Mouse (Mus musculus): Measurements from ENCODE around the gene Dhodh. TPM values are rescaled to one million over a fixed set of nuclear protein-coding genes. Genes with fewer than 3 reads are reported as not detected.
A peak's percentile ranks its signal among the peaks of the same experiment; 100 is the strongest.

Dhodh gene
- polyA plus RNA-seq, 1 experiment from 2014 or later = 33.6 TPM

DNA sequence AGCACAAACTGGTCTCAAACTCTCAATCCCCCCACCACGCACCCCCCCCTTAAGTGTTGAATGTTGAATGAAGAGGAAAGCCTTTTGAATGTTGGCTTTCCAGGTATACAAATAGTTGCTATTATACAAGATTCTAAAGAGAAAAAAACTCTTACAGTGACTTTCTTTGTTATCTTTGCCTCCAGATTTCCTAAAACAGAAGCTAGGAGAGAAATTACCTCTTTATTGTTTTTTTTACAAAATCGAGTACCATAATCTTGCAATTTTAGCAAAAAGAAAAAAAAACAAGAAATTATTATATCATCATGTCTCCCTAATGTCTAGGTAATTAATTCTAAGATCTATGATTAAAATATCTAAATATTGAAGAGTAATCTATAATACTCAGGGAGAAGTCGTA lies 7.1 kb upstream of the Dhodh start:
- no peak for ATAC-seq (ENCODE audit: extremely low read depth, insufficient number of reproducible peaks, low FRiP score, low TSS enrichment)
- Histone ChIP-seq H3K4me3 (no peak overlapping the region), H3K27me3 (replicated peaks) (peaks cover 7% of the 10 kb centered on the region; the same call in 1 of the 2 replicates), H3K4me1 (0 out of 2 replicates have a peak, but pooled peaks cover 4% of the 10 kb centered on the region), H3K9me3 (no peaks in the 10 kb centered on the region), H3K27ac (replicated peaks) (no peak overlapping the region), H3K4me2 (no peak overlapping the region), H3K36me3 (no peaks in the 10 kb centered on the region), H3K9ac (no peak overlapping the region)
- 69% methylated on average over 3 of the region's 3 CpGs for WGBS

DNA sequence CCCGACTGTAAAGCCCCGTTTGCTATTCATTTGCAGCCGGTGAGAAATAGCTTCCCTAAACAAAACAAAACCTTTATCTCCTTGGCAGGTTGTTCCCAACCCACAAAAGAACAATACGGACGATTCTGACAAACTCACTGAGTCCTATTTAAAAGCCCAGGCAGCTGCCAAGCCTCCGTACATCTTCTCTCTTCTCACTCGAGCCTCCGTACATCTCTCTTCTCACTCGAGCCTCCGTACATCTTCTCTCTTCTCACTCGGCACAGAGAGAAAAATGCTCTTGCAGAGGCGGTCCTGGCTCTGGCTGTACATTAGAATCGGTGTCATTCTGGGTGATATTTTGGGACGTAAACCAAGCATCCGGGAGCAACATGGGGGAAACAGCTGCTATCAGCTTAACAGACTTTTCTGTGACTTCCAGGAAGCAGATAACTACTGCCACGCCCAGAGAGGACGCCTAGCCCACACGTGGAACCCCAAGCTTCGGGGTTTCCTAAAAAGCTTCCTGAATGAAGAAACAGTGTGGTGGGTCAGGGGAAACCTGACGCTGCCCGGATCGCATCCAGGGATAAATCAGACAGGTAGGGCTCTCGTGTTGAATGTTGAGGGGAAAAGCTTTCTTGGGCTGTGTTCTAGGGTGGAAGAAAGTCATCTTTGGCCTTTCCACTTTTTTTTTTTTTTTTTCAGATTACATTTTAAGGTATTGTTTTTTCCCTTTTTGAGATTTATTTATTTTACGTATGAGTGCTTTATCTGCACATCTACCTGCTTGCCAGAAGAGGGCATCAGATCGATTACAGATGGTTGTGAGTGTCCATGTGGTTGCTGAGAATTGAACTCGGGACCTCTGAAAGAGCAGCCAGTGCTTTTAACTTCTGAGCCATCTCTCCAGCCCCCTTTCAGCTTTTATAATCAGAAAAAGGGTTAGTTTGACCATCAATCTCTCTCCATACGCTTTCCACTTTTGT lies 6.1 kb upstream of the Dhodh start, which contains the start of gene Pkd1l3:
Gene Pkd1l3 (plus strand): TSS at position 275 of the 968 bp plus-strand sequence.
- no peaks in the 10 kb centered on the region for H3K36me3 ChIP-seq
- peak within 1 kb of the TSS; percentile 7; the same call in 1 of the 2 replicates for H3K9ac ChIP-seq
- peak within 1 kb of the TSS; percentile 56 for H3K4me2 ChIP-seq
- no peak for ATAC-seq (ENCODE audit: extremely low read depth, insufficient number of reproducible peaks, low FRiP score, low TSS enrichment)
- H3K4me1 ChIP-seq = 0 out of 2 replicates have a peak, but pooled peaks cover 4% of the 10 kb centered on the region
- H3K9me3 ChIP-seq = no peaks in the 10 kb centered on the region
- 45% methylated on average over 27 of the region's 27 CpGs for WGBS
- peaks cover 7% of the 10 kb centered on the region; the same call in 1 of the 2 replicates for H3K27me3 ChIP-seq (replicated peaks)
- H3K27ac ChIP-seq (replicated peaks) = no peak within 1 kb of the TSS
- peak within 1 kb of the TSS; percentile 27 for H3K4me3 ChIP-seq

DNA sequence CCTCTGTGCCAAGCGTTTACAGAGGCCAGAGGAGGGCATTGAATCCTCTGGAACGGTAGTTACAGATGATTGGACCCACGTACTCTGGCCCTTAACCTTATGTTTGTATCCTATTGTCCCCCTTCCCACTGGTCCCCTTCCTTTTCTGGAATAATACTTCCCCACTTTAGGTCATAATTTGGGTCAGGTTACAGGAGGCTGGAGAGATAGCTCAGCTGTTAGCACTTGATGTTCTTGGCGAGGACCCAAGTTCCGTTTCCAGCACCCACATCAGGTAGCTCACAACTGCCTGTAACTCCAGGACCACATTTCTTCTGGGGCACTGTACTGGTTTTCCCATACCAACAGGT lies 655 bp upstream of the Dhodh start:
- H3K4me3 ChIP-seq = peak overlapping the region; percentile 76
- no peaks in the 10 kb centered on the region for H3K9me3 ChIP-seq
- H3K27me3 ChIP-seq (replicated peaks) = peaks cover 7% of the 10 kb centered on the region; the same call in 1 of the 2 replicates
- peak overlapping the region; percentile 94 for H3K4me2 ChIP-seq
- 11% methylated on average over 5 of the region's 5 CpGs for WGBS
- H3K4me1 ChIP-seq = peaks cover 17% of the 10 kb centered on the region
- H3K27ac ChIP-seq (replicated peaks) = peak overlapping the region; percentile 97
- H3K36me3 ChIP-seq = peaks cover 17% of the 10 kb centered on the region
- peak overlapping the region; percentile 88 for H3K9ac ChIP-seq
- no peak for ATAC-seq (ENCODE audit: extremely low read depth, insufficient number of reproducible peaks, low FRiP score, low TSS enrichment)

DNA sequence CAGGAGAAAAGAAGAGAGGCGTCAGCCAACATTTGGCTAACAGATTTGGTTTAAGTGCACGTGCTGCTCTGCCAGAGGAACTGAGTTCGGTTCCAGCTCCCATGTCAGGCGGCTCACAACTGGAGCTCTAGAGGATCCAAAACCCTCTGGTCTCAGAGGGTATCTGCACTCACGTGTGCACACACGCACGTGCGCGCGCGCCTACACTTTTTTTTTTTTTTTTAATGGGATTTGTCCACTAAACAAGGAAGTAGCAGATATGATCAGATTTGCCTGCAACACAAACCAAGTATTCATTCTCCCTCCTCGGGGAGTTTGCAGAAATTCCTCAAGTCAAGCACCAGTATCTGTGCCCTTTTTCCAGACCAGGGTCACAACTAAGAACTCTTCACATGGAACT lies 823 bp downstream of the Dhodh start:
- Histone ChIP-seq H3K4me1 (peaks cover 17% of the 10 kb centered on the region), H3K4me3 (peak overlapping the region; percentile 76), H3K9me3 (no peaks in the 10 kb centered on the region), H3K9ac (peak overlapping the region; percentile 88), H3K27ac (replicated peaks) (peak overlapping the region; percentile 97), H3K27me3 (replicated peaks) (peaks cover 7% of the 10 kb centered on the region; the same call in 1 of the 2 replicates), H3K4me2 (peak overlapping the region; percentile 94), H3K36me3 (peaks cover 32% of the 10 kb centered on the region)
- 12% methylated on average over 12 of the region's 12 CpGs for WGBS
- no peak for ATAC-seq (ENCODE audit: extremely low read depth, insufficient number of reproducible peaks, low FRiP score, low TSS enrichment)

DNA sequence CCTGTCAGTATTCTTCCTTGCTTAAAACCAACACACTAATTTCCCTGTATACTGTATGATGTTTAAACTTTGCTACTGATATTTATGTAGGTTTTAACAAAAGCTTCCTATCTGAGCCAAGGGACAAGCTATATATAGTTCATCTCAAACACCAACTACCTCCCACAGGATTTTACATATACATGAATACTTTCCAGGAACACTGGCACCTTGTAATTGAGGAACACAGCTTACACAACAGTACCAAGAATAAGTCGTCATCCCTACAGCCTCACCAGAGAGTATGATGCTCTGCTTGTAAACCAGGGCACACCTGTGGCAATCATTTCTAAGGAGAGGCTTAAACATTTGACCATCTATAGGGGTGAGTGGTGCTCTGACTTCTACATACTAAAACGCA lies 1.7 kb downstream of the Dhodh start:
- Histone ChIP-seq H3K4me3 (no peak overlapping the region), H3K4me2 (no peak overlapping the region), H3K27ac (replicated peaks) (no peak overlapping the region), H3K9ac (no peak overlapping the region), H3K9me3 (no peaks in the 10 kb centered on the region), H3K27me3 (replicated peaks) (peaks cover 7% of the 10 kb centered on the region; the same call in 1 of the 2 replicates), H3K36me3 (peaks cover 40% of the 10 kb centered on the region), H3K4me1 (peaks cover 17% of the 10 kb centered on the region)
- WGBS = 70% methylated on average over 2 of the region's 2 CpGs
- no peak for ATAC-seq (ENCODE audit: extremely low read depth, insufficient number of reproducible peaks, low FRiP score, low TSS enrichment)

DNA sequence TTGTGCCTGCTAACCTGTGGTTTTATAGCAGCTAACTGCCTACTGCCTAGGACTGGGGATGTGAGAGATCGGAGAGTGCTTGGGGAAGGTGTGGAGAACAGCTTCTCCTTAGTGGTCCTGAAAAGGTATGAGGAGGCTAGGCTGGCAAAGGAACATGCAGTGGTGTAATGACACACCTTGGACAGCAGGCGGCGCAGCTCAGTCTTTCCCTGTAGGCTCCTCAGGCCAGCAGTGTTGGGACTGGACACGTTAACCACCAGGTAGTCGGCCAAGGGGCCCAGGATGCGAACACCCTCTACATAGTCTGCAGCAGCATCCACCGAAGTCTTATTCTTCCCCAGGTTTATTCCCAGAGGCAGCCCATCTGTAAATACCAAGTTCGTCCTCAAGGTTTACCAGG lies 12.6 kb downstream of the Dhodh start:
- Histone ChIP-seq H3K9ac (no peak overlapping the region), H3K27me3 (replicated peaks) (no peaks in the 10 kb centered on the region), H3K9me3 (no peaks in the 10 kb centered on the region), H3K27ac (replicated peaks) (no peak overlapping the region), H3K4me3 (no peak overlapping the region), H3K4me2 (no peak overlapping the region), H3K4me1 (no peaks in the 10 kb centered on the region), H3K36me3 (peaks cover 64% of the 10 kb centered on the region)
- no peak for ATAC-seq (ENCODE audit: extremely low read depth, insufficient number of reproducible peaks, low FRiP score, low TSS enrichment)
- WGBS = 49% methylated on average over 8 of the region's 8 CpGs

DNA sequence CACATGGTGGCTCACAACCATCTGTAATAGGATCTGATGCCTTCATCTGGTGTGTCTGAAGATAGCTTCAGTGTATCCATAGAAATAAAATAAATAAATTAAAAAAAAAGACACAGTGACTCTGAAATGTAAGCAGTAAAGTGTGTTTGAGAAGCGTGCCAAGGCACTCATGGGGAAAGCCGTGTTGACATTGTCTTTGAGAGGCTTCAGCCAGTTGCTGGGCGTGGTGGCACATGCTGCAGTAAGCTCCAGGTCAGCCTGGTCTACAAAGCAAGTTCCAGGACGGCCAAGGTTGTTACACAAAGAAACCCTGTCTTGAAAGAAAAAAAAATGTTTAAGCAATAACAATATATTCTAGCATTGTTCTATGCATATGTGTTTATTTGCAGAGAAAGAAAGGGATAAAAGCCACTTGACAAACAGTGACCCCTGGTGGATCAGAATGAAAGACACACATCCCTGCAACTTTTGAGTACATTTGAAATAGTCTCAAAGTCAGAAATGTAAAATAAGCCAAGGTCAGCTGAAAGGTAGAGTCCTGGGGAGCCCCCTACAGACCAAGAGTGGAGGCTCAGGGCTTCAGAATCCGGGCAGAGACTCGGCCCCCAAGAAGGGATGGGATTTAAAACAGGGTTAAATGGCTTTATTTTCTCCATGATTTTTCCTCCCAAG lies 15.2 kb downstream of the Dhodh start:
- no peak overlapping the region for H3K4me3 ChIP-seq
- H3K27me3 ChIP-seq (replicated peaks) = no peaks in the 10 kb centered on the region
- no peak overlapping the region for H3K9ac ChIP-seq
- no peak overlapping the region for H3K4me2 ChIP-seq
- no peak overlapping the region for H3K27ac ChIP-seq (replicated peaks)
- WGBS = 78% methylated on average over 6 of the region's 6 CpGs
- peaks cover 42% of the 10 kb centered on the region for H3K36me3 ChIP-seq
- H3K9me3 ChIP-seq = no peaks in the 10 kb centered on the region
- ATAC-seq (ENCODE audit: extremely low read depth, insufficient number of reproducible peaks, low FRiP score, low TSS enrichment) = no peak
- no peaks in the 10 kb centered on the region for H3K4me1 ChIP-seq

DNA sequence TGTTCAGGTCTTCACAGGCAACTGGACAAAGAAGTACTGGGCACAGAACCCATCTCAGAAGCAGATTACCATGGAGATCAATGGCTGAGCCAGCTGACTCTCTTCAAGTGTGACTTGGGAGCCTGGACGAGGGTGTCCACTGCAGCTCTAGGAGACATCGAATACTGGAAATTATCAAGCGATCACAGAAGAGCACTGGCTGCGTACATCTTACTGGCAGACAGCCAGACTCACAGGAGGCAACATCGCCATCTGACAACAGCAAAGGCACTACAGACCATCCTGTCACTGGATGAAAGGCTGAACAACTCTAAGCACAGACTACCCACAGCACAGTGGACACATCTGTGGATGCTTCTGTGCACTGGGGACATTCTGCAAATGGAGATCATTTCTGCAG lies 16.3 kb downstream of the Dhodh start:
- no peaks in the 10 kb centered on the region for H3K9me3 ChIP-seq
- ATAC-seq (ENCODE audit: extremely low read depth, insufficient number of reproducible peaks, low FRiP score, low TSS enrichment) = no peak
- H3K27me3 ChIP-seq (replicated peaks) = no peaks in the 10 kb centered on the region
- H3K36me3 ChIP-seq = peaks cover 40% of the 10 kb centered on the region
- no peak overlapping the region for H3K4me3 ChIP-seq
- no peak overlapping the region for H3K9ac ChIP-seq
- no peak overlapping the region for H3K27ac ChIP-seq (replicated peaks)
- no peaks in the 10 kb centered on the region for H3K4me1 ChIP-seq
- 88% methylated on average over 5 of the region's 5 CpGs for WGBS
- H3K4me2 ChIP-seq = no peak overlapping the region

DNA sequence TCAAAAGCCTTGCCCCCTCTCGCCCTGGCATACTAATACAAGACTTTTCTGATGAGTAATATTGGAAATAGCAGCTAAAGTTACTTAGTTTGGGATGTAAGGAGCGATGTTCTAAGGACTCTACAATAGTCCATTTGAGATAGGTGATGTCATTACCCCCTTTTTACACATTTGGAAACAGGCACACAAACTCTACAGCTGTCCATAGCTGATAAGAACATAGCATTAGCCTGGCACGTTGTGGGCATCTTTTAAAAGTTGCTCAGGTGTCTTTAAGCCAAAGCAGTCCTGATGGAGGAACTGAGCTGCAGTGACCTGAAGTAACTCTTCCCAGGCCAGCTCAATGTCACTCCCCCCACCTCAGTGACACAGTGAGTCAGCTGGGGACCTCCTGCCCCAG lies 17.1 kb downstream of the Dhodh start:
- Histone ChIP-seq H3K9ac (no peak overlapping the region), H3K4me3 (no peak overlapping the region), H3K27me3 (replicated peaks) (no peaks in the 10 kb centered on the region), H3K4me2 (no peak overlapping the region), H3K9me3 (no peaks in the 10 kb centered on the region), H3K4me1 (no peaks in the 10 kb centered on the region), H3K36me3 (peaks cover 40% of the 10 kb centered on the region), H3K27ac (replicated peaks) (no peak overlapping the region)
- 77% methylated on average over 3 of the region's 3 CpGs for WGBS
- ATAC-seq (ENCODE audit: extremely low read depth, insufficient number of reproducible peaks, low FRiP score, low TSS enrichment) = no peak

DNA sequence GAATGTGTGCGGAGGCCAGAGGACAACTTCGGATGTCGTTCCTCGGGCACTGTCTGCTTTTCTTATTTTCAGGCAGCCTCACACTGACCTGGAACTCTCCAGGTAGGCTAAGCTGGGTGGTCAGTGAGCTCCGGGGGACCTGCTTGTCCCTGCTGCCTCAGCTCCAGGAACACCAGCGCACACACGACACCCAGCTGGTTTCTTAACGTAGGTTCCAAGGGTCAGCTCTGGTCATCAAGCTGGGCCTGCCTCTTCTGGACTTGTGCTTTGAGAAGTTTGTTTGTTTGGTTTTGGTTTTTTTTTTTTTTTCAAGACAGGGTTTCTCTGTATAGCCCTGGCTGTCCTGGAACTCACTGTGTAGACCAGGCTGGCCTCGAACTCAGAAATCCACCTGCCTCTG lies 17.6 kb downstream of the Dhodh start:
- Histone ChIP-seq H3K4me1 (no peaks in the 10 kb centered on the region), H3K4me2 (no peak overlapping the region), H3K9ac (no peak overlapping the region), H3K9me3 (no peaks in the 10 kb centered on the region), H3K36me3 (peaks cover 39% of the 10 kb centered on the region), H3K4me3 (no peak overlapping the region), H3K27ac (replicated peaks) (no peak overlapping the region), H3K27me3 (replicated peaks) (no peaks in the 10 kb centered on the region)
- WGBS = 81% methylated on average over 9 of the region's 9 CpGs
- ATAC-seq (ENCODE audit: extremely low read depth, insufficient number of reproducible peaks, low FRiP score, low TSS enrichment) = no peak

DNA sequence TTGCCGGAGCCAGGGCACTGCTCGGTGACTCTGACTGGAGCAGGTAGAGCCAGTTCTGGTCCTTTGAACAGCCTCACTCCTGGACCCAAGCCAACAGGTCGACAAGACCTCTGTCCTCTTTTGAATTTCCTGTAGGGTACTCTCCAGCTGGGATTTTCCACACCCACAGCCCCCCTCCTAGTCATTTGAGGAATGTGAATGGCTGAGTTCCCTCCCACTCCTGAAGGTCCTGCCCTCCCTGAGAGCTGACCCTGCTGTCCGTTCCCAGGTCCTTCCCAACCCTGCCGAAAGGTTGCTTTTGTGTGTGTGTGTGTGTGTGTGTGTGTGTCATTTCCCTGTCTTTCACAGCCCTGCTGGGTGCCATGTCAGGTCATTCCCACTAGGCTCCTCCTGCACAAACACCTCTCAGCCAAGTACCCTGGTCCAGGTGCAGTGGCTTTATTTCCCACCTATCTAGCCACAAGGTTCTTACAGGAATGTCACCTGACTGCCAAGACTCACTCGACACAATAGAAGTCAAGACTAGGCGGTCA lies 21.4 kb downstream of the Dhodh start:
- H3K4me3 ChIP-seq = no peak overlapping the region
- H3K27ac ChIP-seq (replicated peaks) = no peak overlapping the region
- H3K9me3 ChIP-seq = peaks cover 11% of the 10 kb centered on the region
- no peak for ATAC-seq (ENCODE audit: extremely low read depth, insufficient number of reproducible peaks, low FRiP score, low TSS enrichment)
- H3K4me2 ChIP-seq = no peak overlapping the region
- H3K4me1 ChIP-seq = no peaks in the 10 kb centered on the region
- WGBS = 49% methylated on average over 7 of the region's 7 CpGs
- peaks cover 6% of the 10 kb centered on the region for H3K36me3 ChIP-seq
- H3K27me3 ChIP-seq (replicated peaks) = no peaks in the 10 kb centered on the region
- H3K9ac ChIP-seq = no peak overlapping the region

Measured in heart, embryonic 13.5 days (tissue).